Mouse (Mus musculus): ENCODE data around the gene Stat1.

GRCm38 (mm10) chr1:52119691-52120090 is 451 bp downstream of the Stat1 start:
- no peak for TF ChIP-seq EP300 (IDR thresholded peaks at IDR 0.05; ENCODE audit: low read depth)
- TF ChIP-seq CTCF (IDR thresholded peaks at IDR 0.05; ENCODE audit: low read depth) = no peak
